Mouse (Mus musculus) heart, embryonic 16.5 days (tissue): ENCODE measurements around the gene Il31. TPM values are rescaled to one million over a fixed set of nuclear protein-coding genes. Genes with fewer than 3 reads are reported as not detected.

Experiments
- ATAC-seq: fragments of 200-750 bp; cut with Nextera tagmentation; replicated peaks from 2 replicates; pipeline ENCODE4 v1.8.0; 2017; ENCODE audit warnings: moderate number of reproducible peaks; ENCODE audit not compliant: insufficient read depth, low FRiP score; ENCODE audit errors: extremely low read depth
- H3K27ac ChIP-seq: fragments of 300-500 bp; sonication (generic); 2 replicates; pipeline ENCODE4 v1.5.1; 2014; ENCODE audit warnings: mild to moderate bottlenecking, low read length, control low read depth, moderate library complexity
- H3K27me3 ChIP-seq: fragments of 300-500 bp; sonication (generic); 2 replicates; pipeline ENCODE4 v1.6.1; 2014; ENCODE audit warnings: low read length, mixed read lengths; ENCODE audit not compliant: control insufficient read depth, insufficient read depth
- H3K36me3 ChIP-seq: fragments of 300-500 bp; sonication (generic); 2 replicates; pipeline ENCODE4 v1.6.1; 2014; ENCODE audit not compliant: control insufficient read depth, insufficient read depth
- H3K4me1 ChIP-seq: fragments of 300-500 bp; sonication (generic); 2 replicates; pipeline ENCODE4 v1.6.1; 2014; ENCODE audit warnings: low read length, mixed read lengths; ENCODE audit not compliant: control insufficient read depth, insufficient read depth
- H3K4me2 ChIP-seq: fragments of 300-500 bp; sonication (generic); 2 replicates; pipeline ENCODE4 v1.6.1; 2014; ENCODE audit warnings: low read depth, mild to moderate bottlenecking, control low read depth, low read length
- H3K4me3 ChIP-seq: fragments of 300-500 bp; sonication (generic); 2 replicates; pipeline ENCODE4 v1.5.1; 2014; ENCODE audit warnings: mild to moderate bottlenecking, control low read depth, low read length
- H3K9ac ChIP-seq: fragments of 300-500 bp; sonication (generic); 2 replicates; pipeline ENCODE4 v1.6.1; 2014; ENCODE audit warnings: low read length, control low read depth
- H3K9me3 ChIP-seq: fragments of 300-500 bp; sonication (generic); replicated peaks from 2 replicates; pipeline ENCODE4 v1.6.1; 2016; ENCODE audit warnings: low read length; ENCODE audit not compliant: control insufficient read depth
- WGBS: fragments of 180-500 bp; shearing (Covaris S2); extraction: QIAGEN DNeasy Blood & Tissue Kit; methylation state at CpG from one replicate; pipeline ENCODE4 v1.1.7; 2014; 5-methylcytosine and 5-hydroxymethylcytosine counted together
- polyA plus RNA-seq: library from polyadenylated mRNA; unstranded; fragments of >200 nt; fragmentation: Nextera tagmentation; extraction: Ambion mirVana; gene quantifications from 2 replicates; pipeline ENCODE4 v1.2.1, GENCODE M21; 2015

Gene Il31
- not detected in 2 replicates for polyA plus RNA-seq

DNA sequence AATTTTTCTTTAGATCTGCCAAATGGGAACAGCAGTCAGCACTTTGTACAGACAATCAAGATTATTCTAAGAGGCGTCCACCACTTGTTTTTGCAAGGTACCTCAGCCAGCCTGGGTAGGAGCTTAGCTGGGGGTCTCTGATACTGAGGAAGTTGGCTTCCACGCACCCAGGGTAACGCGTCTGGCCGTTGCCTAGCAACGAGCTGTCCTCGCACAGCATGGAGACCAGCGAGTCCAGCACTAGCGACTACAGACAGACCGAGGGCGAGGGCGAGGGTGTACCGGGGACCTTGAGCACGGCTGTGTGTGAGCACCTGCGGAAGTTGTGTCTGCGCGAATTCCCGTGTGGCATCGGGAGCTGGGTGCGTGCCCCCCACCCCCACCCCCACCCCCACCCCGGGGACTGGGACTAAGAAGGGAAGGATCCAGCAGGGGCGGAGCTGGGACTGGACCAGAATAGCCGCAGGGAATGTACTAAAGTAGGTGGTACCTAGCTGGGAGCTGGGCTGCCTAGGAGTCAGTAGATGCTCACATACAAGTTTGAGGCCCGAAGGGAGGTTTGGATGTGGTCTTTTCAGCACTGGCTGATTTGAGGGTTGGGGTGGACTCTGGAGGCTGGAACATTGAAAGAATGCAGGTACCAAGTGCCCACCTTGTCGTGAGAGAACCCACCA, at the start of gene Il31, which contains the start of gene Lrrc43:
Gene Il31 (minus strand): TSS at position 378 of the 674 bp plus-strand sequence.
Gene Lrrc43 (plus strand): TSS at position 194 of the 674 bp plus-strand sequence.
- 7% methylated on average over 25 of the region's 25 CpGs for WGBS
- no peaks in the 10 kb centered on the region; the same call in 1 of the 2 replicates for H3K27me3 ChIP-seq
- peak within 1 kb of the TSS; percentile 66 for H3K4me2 ChIP-seq
- H3K4me1 ChIP-seq = peaks cover 5% of the 10 kb centered on the region; the same call in 1 of the 2 replicates
- H3K4me3 ChIP-seq = peak within 1 kb of the TSS; percentile 35
- no peaks in the 10 kb centered on the region for H3K9me3 ChIP-seq
- H3K9ac ChIP-seq = no peak within 1 kb of the TSS
- H3K27ac ChIP-seq = no peak within 1 kb of the TSS
- ATAC-seq = no peak
- H3K36me3 ChIP-seq = no peaks in the 10 kb centered on the region

DNA sequence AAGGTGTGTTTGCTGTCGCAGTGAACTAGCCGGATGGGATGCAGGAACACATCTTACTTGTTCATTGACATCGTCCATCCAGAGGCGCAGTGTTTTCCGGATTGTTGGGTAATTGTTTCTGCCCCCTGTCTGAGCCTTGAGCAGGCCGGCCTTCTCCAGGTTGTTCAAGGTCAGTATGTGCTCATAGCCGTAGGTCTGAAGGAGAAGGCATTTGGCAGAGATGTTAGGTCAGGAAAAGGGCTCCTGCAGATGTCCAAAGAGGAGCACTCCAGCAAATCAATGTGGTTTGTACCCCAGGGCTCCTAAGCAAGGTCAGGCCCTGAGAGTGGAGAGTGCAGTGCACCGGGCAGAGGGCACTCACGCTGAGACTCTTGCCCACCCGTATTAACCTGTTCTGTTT, 44.5 kb upstream of the Il31 start:
- Histone ChIP-seq H3K36me3 (peaks cover 43% of the 10 kb centered on the region), H3K27ac (no peak overlapping the region), H3K4me3 (no peak overlapping the region), H3K4me1 (no peaks in the 10 kb centered on the region), H3K27me3 (no peaks in the 10 kb centered on the region), H3K9ac (no peak overlapping the region), H3K9me3 (no peaks in the 10 kb centered on the region), H3K4me2 (no peak overlapping the region)
- no peak for ATAC-seq
- 85% methylated on average over 10 of the region's 10 CpGs for WGBS

- Histone ChIP-seq H3K27me3 (no peaks in the 10 kb centered on the region), H3K36me3 (peaks cover 38% of the 10 kb centered on the region), H3K9me3 (no peaks in the 10 kb centered on the region), H3K4me2 (no peak overlapping the region), H3K9ac (no peak overlapping the region), H3K4me1 (no peaks in the 10 kb centered on the region), H3K4me3 (no peak overlapping the region), H3K27ac (no peak overlapping the region)
- no peak for ATAC-seq
- WGBS = 89% methylated on average over 8 of the region's 8 CpGs
Observed at GRCm38 (mm10) chr5:123530056-123530455, 40.8 kb upstream of the Il31 start.

- no peak for ATAC-seq
- Histone ChIP-seq H3K4me2 (no peak overlapping the region), H3K27me3 (no peaks in the 10 kb centered on the region), H3K27ac (no peak overlapping the region), H3K4me1 (peaks cover 4% of the 10 kb centered on the region), H3K36me3 (peaks cover 28% of the 10 kb centered on the region), H3K4me3 (no peak overlapping the region), H3K9me3 (no peaks in the 10 kb centered on the region), H3K9ac (no peak overlapping the region)
- 63% methylated on average over 7 of the region's 7 CpGs for WGBS
Observed at GRCm38 (mm10) chr5:123528641-123529040, 39.4 kb upstream of the Il31 start.

- H3K4me3 ChIP-seq = no peak overlapping the region
- no peak overlapping the region for H3K9ac ChIP-seq
- WGBS = 85% methylated on average over 9 of the region's 9 CpGs
- no peak overlapping the region for H3K27ac ChIP-seq
- H3K4me2 ChIP-seq = no peak overlapping the region
- H3K4me1 ChIP-seq = peaks cover 11% of the 10 kb centered on the region
- no peaks in the 10 kb centered on the region for H3K9me3 ChIP-seq
- H3K36me3 ChIP-seq = peaks cover 5% of the 10 kb centered on the region
- no peak for ATAC-seq
- no peaks in the 10 kb centered on the region for H3K27me3 ChIP-seq
Observed at GRCm38 (mm10) chr5:123525916-123526495, 36.7 kb upstream of the Il31 start.

DNA sequence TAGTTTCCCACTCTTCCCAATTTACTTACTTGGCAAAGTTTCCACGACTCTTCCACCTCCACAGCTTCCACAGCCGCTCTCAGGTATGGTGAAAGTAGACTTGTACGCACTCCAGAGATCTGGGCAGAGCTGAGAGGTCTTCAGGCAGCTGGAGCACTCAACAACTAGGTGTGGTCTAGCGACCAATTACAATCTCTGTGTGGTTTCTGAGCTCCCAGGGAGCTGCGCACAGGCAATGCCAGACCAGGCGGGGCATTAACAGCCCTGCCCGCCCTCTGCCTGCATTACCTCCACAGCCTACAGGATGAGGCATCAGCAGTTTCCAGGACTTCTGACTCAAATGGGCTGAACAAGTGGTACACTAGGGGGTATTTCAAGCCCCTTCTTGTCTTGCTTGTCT, 36.0 kb upstream of the Il31 start, which contains the start of gene Gm49027:
Gene Gm49027 (minus strand): TSS at position 208 of the 400 bp plus-strand sequence.
- H3K9ac ChIP-seq = 0 out of 2 replicates have a peak within 1 kb of the TSS, but pooled peaks have one; percentile 54
- H3K9me3 ChIP-seq = no peaks in the 10 kb centered on the region
- WGBS = 81% methylated on average over 7 of the region's 7 CpGs
- H3K36me3 ChIP-seq = peaks cover 3% of the 10 kb centered on the region; the same call in 1 of the 2 replicates
- H3K4me1 ChIP-seq = peaks cover 11% of the 10 kb centered on the region
- ATAC-seq = no peak
- no peaks in the 10 kb centered on the region for H3K27me3 ChIP-seq
- peak within 1 kb of the TSS; percentile 98 for H3K4me2 ChIP-seq
- H3K27ac ChIP-seq = 0 out of 2 replicates have a peak within 1 kb of the TSS, but pooled peaks have one; percentile 43
- peak within 1 kb of the TSS; percentile 91 for H3K4me3 ChIP-seq

DNA sequence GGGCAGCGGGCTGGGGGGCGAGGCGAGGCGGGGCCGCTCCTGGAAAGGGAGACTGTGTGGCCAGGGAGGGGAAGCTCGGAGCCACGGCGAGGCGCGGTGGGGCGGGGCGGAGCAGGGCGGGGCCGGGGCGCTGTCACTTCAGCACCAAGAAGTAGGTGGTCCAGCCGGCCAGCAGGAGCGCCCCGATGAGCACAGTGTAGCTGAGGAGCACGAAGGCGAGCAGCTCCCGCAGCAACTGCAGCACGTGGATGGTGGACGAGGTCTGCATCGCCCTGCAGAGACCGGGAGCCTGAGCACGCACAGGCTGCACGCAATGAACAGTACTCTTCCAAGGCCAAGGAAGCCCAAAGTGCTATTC, 35.1 kb upstream of the Il31 start:
- H3K27me3 ChIP-seq = no peaks in the 10 kb centered on the region
- H3K9me3 ChIP-seq = no peaks in the 10 kb centered on the region
- H3K4me2 ChIP-seq = peak overlapping the region; percentile 98
- H3K36me3 ChIP-seq = no peaks in the 10 kb centered on the region
- 0 out of 2 replicates have a peak overlapping the region, but pooled peaks have one; percentile 43 for H3K27ac ChIP-seq
- peaks cover 11% of the 10 kb centered on the region for H3K4me1 ChIP-seq
- ATAC-seq = peak; percentile 92
- 0 out of 2 replicates have a peak overlapping the region, but pooled peaks have one; percentile 54 for H3K9ac ChIP-seq
- WGBS = under 1% methylated on average over 26 of the region's 27 CpGs
- H3K4me3 ChIP-seq = peak overlapping the region; percentile 91

DNA sequence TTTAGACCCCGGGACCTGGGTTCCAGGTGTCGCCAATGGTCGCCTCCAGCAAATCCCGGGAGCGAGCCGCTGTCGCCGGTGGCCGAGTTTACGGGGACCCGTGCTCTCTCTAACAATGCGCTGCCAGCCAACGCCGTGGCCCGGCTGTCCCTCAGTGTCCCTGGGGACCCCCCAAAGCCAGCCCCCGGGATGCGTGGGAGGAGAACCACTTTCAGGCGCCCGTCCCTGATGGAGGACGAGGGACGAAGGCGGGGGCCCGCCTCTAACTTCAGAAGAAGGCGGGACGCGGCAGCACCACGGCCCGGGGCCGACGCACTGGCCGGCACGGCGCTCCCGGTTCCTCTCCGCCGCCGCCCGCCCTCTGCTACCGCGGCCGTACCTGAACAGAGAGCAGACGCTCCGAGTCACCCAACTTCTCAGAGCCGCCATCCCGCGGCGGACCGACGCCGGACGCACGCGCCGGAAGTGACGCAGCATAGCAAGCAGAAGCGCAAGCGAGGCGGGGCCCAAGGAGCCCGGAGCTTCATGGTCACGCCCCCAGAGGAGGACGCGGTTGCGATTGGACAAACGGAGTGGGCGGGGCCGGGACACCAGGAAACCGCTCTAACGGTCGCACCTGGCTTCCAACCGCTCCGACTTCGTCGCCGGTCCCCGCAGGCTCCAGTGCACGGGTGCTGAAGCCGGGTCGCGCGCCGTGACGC, 34.6 kb upstream of the Il31 start, which contains the start of gene Diablo:
Gene Diablo (minus strand): TSS at position 485 of the 701 bp plus-strand sequence.
- Histone ChIP-seq H3K4me2 (peak within 1 kb of the TSS; percentile 98), H3K36me3 (no peaks in the 10 kb centered on the region), H3K9ac (peak within 1 kb of the TSS; percentile 92), H3K27ac (peak within 1 kb of the TSS; percentile 43; the same call in 1 of the 2 replicates), H3K9me3 (no peaks in the 10 kb centered on the region), H3K4me3 (peak within 1 kb of the TSS; percentile 91), H3K4me1 (peaks cover 11% of the 10 kb centered on the region), H3K27me3 (no peaks in the 10 kb centered on the region)
- WGBS = under 1% methylated on average over 82 of the region's 82 CpGs
- ATAC-seq = peak; percentile 99
